Comparison of ENCODE assay signal across 15 mouse cellular contexts in genomic region chr5:146479564-146479963, GRCm38 (mm10). TPM values are rescaled to one million over a fixed set of nuclear protein-coding genes. Genes with fewer than 3 reads are reported as not detected.
DNase-seq lines count a peak whose midpoint lies in the region; ATAC-seq and TF ChIP-seq lines count a peak whose summit lies in the region.
"Not testable (repeated sequence)": the region's sequence is repeated elsewhere in the genome, so short reads cannot be mapped to it uniquely, and the experiment has no call there.
"Had no signal": no experiment of that assay in that cellular context is flagged by ENCODE, and none has a peak within 500 bp of the region (broad histone marks: within the 10 kb centered on the region; RNA-seq: fewer than 3 reads in every experiment).

No protein-coding gene starts in this region.

- H3K4me1 ChIP-seq in heart, postnatal 0 days (ENCODE audit: control insufficient read depth, insufficient read depth); midbrain, embryonic 11.5 days (ENCODE audit: control insufficient read depth, insufficient read depth, low read length); stomach, postnatal 0 days (replicated peaks; ENCODE audit: control insufficient read depth, insufficient read depth): not testable (repeated sequence)

- H3K36me3 ChIP-seq in heart, postnatal 0 days (replicated peaks; ENCODE audit: control insufficient read depth, insufficient read depth, low read length); midbrain, embryonic 11.5 days (ENCODE audit: control insufficient read depth, insufficient read depth, low read length); stomach, postnatal 0 days (ENCODE audit: control insufficient read depth, insufficient read depth, low read length): not testable (repeated sequence)

- H3K4me3 ChIP-seq in heart, postnatal 0 days (ENCODE audit: low read depth, low read length); midbrain, embryonic 11.5 days (ENCODE audit: low read depth, low read length); stomach, postnatal 0 days (ENCODE audit: low read depth, low read length): not testable (repeated sequence)

- not testable (repeated sequence) for H3K9me3 ChIP-seq in heart, postnatal 0 days (replicated peaks; ENCODE audit: control insufficient read depth, low read length); midbrain, embryonic 11.5 days (ENCODE audit: control insufficient read depth, low read length); stomach, postnatal 0 days (ENCODE audit: control insufficient read depth, low read length)

- not testable (repeated sequence) for H3K4me2 ChIP-seq in heart, postnatal 0 days (ENCODE audit: low read depth, low read length); midbrain, embryonic 11.5 days; stomach, postnatal 0 days (replicated peaks; ENCODE audit: low read depth)

- TF ChIP-seq CTCF in heart, postnatal 0 days (IDR thresholded peaks at IDR 0.05; ENCODE audit: low read depth), result peak; percentile 53
- peak; percentile 71 for TF ChIP-seq CTCF in stomach, postnatal 0 days (IDR thresholded peaks at IDR 0.05; ENCODE audit: low read depth)

- peak; percentile 16 for DNase-seq in A20 (ENCODE audit: low read depth, low spot score)
- peak; percentile 33 for DNase-seq in adrenal gland, postnatal 25 days
- DNase-seq in cerebellum, postnatal 14 days, result peak; percentile 70 to 75
- not testable (repeated sequence) for DNase-seq in heart, postnatal 0 days (ENCODE audit: low spot score); stomach, postnatal 0 days (ENCODE audit: low spot score)
- peak; percentile 46 to 60 for DNase-seq in kidney, postnatal 36 days
- peak; percentile 48 to 65 for DNase-seq in left cerebral cortex, postnatal 25 days (ENCODE audit: low spot score in 2 of 2)
- peak; percentile 82 for DNase-seq in midbrain, embryonic 11.5 days (ENCODE audit: low spot score, missing footprints)

- WGBS in heart, postnatal 0 days, result 6% methylated on average over 4 of the region's 4 CpGs
- WGBS in midbrain, embryonic 11.5 days, result 8% methylated on average over 4 of the region's 4 CpGs
- 9% methylated on average over 4 of the region's 4 CpGs for WGBS in stomach, postnatal 0 days

- H3K27ac ChIP-seq in heart, postnatal 0 days (ENCODE audit: low read depth); midbrain, embryonic 11.5 days (ENCODE audit: low read depth, low read length); stomach, postnatal 0 days (replicated peaks): not testable (repeated sequence)

- not testable (repeated sequence) for H3K27me3 ChIP-seq in heart, postnatal 0 days (ENCODE audit: control insufficient read depth, insufficient read depth, low read length); midbrain, embryonic 11.5 days (ENCODE audit: control insufficient read depth, insufficient read depth, low read length); stomach, postnatal 0 days (ENCODE audit: control insufficient read depth, insufficient read depth, low read length)

- ATAC-seq in heart, postnatal 0 days (ENCODE audit: insufficient read depth, low read depth); midbrain, embryonic 11.5 days (ENCODE audit: low FRiP score); stomach, postnatal 0 days (ENCODE audit: low FRiP score, low TSS enrichment): not testable (repeated sequence)

- intact Hi-C loops in left cerebral cortex, postnatal 25 days (cut with DNase I), result loop anchor here (10.0 kb wide), 1 partner anchor 95 kb away; the partner anchor contains the start of gene Wasf3

- not testable (repeated sequence) for H3K9ac ChIP-seq in heart, postnatal 0 days (replicated peaks; ENCODE audit: low read depth, low read length); midbrain, embryonic 11.5 days (ENCODE audit: low read length); stomach, postnatal 0 days (ENCODE audit: low read length)

- TF ChIP-seq EP300 in heart, postnatal 0 days (IDR thresholded peaks at IDR 0.05; ENCODE audit: low read depth); stomach, postnatal 0 days (optimal IDR thresholded peaks at IDR 0.05): not testable (repeated sequence)

RNA-seq across cellular contexts. Expression of gene Gm6408, which starts 2.2 kb away (rescaled TPM):
- total RNA-seq in adrenal gland, postnatal 25 days (2021), result not detected in 2 replicates
- total RNA-seq in heart, postnatal 0 days (2014; rRNA removed; ENCODE audit: low replicate concordance), result not detected in 2 replicates
- polyA plus RNA-seq in heart, postnatal 0 days (2015; fragmentation: Nextera tagmentation; extraction: Ambion mirVana), result not detected in 2 replicates
- not detected for total RNA-seq in left cerebral cortex, postnatal 25 days (2021)
- not detected in 2 replicates for polyA plus RNA-seq in midbrain, embryonic 11.5 days (2014; fragmentation: Nextera tagmentation; extraction: Ambion mirVana)
- not detected in 2 replicates for polyA plus RNA-seq in stomach, postnatal 0 days (2015; fragmentation: Nextera tagmentation; extraction: Ambion mirVana)
- total RNA-seq: gastrocnemius, postnatal 25 days had no signal
- polyA plus RNA-seq: forebrain, embryonic 10.5 days; hindbrain, embryonic 10.5 days; kidney, embryonic 15.5 days; liver, embryonic 12.5 days; midbrain, embryonic 13.5 days; neural tube, embryonic 15.5 days had no signal

RNA-seq across cellular contexts. Expression of gene Gm6370, which starts 11.6 kb away (rescaled TPM):
- total RNA-seq in adrenal gland, postnatal 25 days (2021), result not detected in 2 replicates
- not detected in 2 replicates for total RNA-seq in heart, postnatal 0 days (2014; rRNA removed; ENCODE audit: low replicate concordance)
- polyA plus RNA-seq in heart, postnatal 0 days (2015; fragmentation: Nextera tagmentation; extraction: Ambion mirVana), result not detected in 2 replicates
- not detected for total RNA-seq in left cerebral cortex, postnatal 25 days (2021)
- not detected in 2 replicates for polyA plus RNA-seq in midbrain, embryonic 11.5 days (2014; fragmentation: Nextera tagmentation; extraction: Ambion mirVana)
- polyA plus RNA-seq in stomach, postnatal 0 days (2015; fragmentation: Nextera tagmentation; extraction: Ambion mirVana), result not detected in 2 replicates
- total RNA-seq: gastrocnemius, postnatal 25 days had no signal
- polyA plus RNA-seq: forebrain, embryonic 10.5 days; hindbrain, embryonic 10.5 days; kidney, embryonic 15.5 days; liver, embryonic 12.5 days; midbrain, embryonic 13.5 days; neural tube, embryonic 15.5 days had no signal

RNA-seq across cellular contexts. Expression of gene 4930449I24Rik, which starts 22.6 kb away (rescaled TPM):
- total RNA-seq in adrenal gland, postnatal 25 days (2021), result not detected in 2 replicates
- not detected in 2 replicates for total RNA-seq in heart, postnatal 0 days (2014; rRNA removed; ENCODE audit: low replicate concordance)
- polyA plus RNA-seq in heart, postnatal 0 days (2015; fragmentation: Nextera tagmentation; extraction: Ambion mirVana), result not detected in 2 replicates
- total RNA-seq in left cerebral cortex, postnatal 25 days (2021), result not detected
- polyA plus RNA-seq in midbrain, embryonic 11.5 days (2014; fragmentation: Nextera tagmentation; extraction: Ambion mirVana), result not detected in 2 replicates
- not detected in 2 replicates for polyA plus RNA-seq in stomach, postnatal 0 days (2015; fragmentation: Nextera tagmentation; extraction: Ambion mirVana)
- total RNA-seq: gastrocnemius, postnatal 25 days had no signal
- polyA plus RNA-seq: forebrain, embryonic 10.5 days; hindbrain, embryonic 10.5 days; kidney, embryonic 15.5 days; liver, embryonic 12.5 days; midbrain, embryonic 13.5 days; neural tube, embryonic 15.5 days had no signal

RNA-seq across cellular contexts. Expression of gene Gm3402, which starts 34.4 kb away (rescaled TPM):
- total RNA-seq in adrenal gland, postnatal 25 days (2021), result not detected in 2 replicates
- not detected in 2 replicates for total RNA-seq in heart, postnatal 0 days (2014; rRNA removed; ENCODE audit: low replicate concordance)
- not detected in 2 replicates for polyA plus RNA-seq in heart, postnatal 0 days (2015; fragmentation: Nextera tagmentation; extraction: Ambion mirVana)
- total RNA-seq in left cerebral cortex, postnatal 25 days (2021), result not detected
- not detected in 2 replicates for polyA plus RNA-seq in midbrain, embryonic 11.5 days (2014; fragmentation: Nextera tagmentation; extraction: Ambion mirVana)
- polyA plus RNA-seq in stomach, postnatal 0 days (2015; fragmentation: Nextera tagmentation; extraction: Ambion mirVana), result not detected in 2 replicates
- total RNA-seq: gastrocnemius, postnatal 25 days had no signal
- polyA plus RNA-seq: forebrain, embryonic 10.5 days; hindbrain, embryonic 10.5 days; kidney, embryonic 15.5 days; liver, embryonic 12.5 days; midbrain, embryonic 13.5 days; neural tube, embryonic 15.5 days had no signal

RNA-seq across cellular contexts. Expression of gene Gm3404, which starts 46.0 kb away (rescaled TPM):
- not detected in 2 replicates for total RNA-seq in adrenal gland, postnatal 25 days (2021)
- total RNA-seq in heart, postnatal 0 days (2014; rRNA removed; ENCODE audit: low replicate concordance), result not detected in 2 replicates
- not detected in 2 replicates for polyA plus RNA-seq in heart, postnatal 0 days (2015; fragmentation: Nextera tagmentation; extraction: Ambion mirVana)
- not detected for total RNA-seq in left cerebral cortex, postnatal 25 days (2021)
- polyA plus RNA-seq in midbrain, embryonic 11.5 days (2014; fragmentation: Nextera tagmentation; extraction: Ambion mirVana), result not detected in 2 replicates
- not detected in 2 replicates for polyA plus RNA-seq in stomach, postnatal 0 days (2015; fragmentation: Nextera tagmentation; extraction: Ambion mirVana)
- total RNA-seq: gastrocnemius, postnatal 25 days had no signal
- polyA plus RNA-seq: forebrain, embryonic 10.5 days; hindbrain, embryonic 10.5 days; kidney, embryonic 15.5 days; liver, embryonic 12.5 days; midbrain, embryonic 13.5 days; neural tube, embryonic 15.5 days had no signal
